Mouse (Mus musculus) mouse trophoblast stem cell (cell line): ENCODE results near the gene Jmy.
"Not testable (repeated sequence)": the region's sequence is repeated elsewhere in the genome, so short reads cannot be mapped to it uniquely, and the experiment has no call there.

ENCODE experiments used
- in situ Hi-C, 2 experiments: fragments of 300-500 bp; cut with MseI, MboI; formaldehyde crosslinking; loops; 2 replicates in 1 of 2; 3 replicates in 1 of 2; pipeline ENCODE4 v1.15.1; 2025

Gene Jmy

DNA sequence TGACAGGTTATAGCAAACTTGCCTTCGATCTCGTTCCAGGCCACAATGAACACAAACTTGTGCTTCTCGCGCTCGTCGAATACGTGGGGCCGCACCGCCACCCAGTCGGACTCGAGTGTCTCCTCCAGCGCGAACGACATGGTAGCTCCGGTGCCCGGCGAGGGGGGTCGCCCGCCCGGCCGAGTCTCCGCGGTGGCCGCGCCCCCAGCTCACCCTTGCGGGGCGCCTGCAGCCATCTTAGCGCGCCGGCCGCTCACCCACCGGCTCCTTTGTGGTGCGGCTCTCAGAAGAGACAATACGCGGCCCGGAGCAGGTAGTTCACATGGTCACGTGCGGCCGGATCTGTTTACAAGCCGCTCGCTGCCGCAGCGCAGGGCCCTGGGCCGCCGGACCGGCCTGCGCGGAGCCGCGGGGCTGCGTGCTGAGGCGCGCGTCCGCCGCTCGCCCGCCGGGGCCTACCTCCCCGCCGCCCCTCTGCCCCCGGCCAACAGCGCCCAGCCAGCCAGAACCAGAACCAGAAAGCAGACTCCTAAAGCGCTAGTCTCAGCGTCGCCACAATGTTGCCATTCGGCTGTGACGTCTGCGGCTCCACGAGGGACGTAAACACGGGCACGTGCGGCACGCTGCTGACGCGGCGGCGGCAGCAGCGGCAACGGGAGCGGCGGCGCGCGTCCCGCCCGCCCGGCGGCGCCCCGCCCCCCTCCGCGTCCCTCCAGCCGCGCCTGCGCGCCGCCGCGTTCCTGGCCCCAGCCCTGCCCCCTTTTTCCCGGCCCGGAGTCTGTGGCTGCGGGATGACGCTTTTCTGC is at the start of gene Jmy:
Jmy (minus strand) TSS at position 642 of the 806 bp plus-strand sequence.
- in situ Hi-C loops, result no loop called here

- in situ Hi-C loops, result no loop called here
These were observed 48.0 kb upstream of the Jmy start for GRCm38 (mm10) chr13:93547641-93548040.

GRCm38 (mm10) chr13:93546011-93546410 is 46.4 kb upstream of the Jmy start:
- in situ Hi-C loops, result no loop called here

GRCm38 (mm10) chr13:93544274-93544673 is 44.7 kb upstream of the Jmy start:
- in situ Hi-C loops, result no loop called here

DNA sequence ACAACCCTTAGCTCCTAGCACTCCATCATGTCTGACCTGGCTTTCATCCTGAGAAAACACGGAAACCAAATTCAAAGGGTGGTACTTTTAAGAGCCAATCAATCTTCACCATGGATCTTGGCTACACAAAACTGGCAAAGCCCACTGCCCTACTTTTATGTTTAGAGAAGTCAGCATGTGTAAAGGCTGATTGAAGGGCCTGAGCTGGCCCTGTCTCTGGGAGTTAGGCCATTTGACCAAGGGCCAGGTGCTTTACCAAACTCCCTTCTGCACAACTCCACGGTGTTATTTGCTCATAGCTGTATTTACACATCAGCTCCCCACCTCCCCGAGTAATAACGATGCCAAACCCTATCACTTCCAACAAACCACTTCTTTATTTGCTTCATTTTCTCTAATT is 39.7 kb upstream of the Jmy start:
- in situ Hi-C loops, result no loop called here

GRCm38 (mm10) chr13:93518753-93519319 is 19.2 kb upstream of the Jmy start:
- in situ Hi-C loops, result no loop called here

GRCm38 (mm10) chr13:93517223-93517622 is 17.6 kb upstream of the Jmy start:
- in situ Hi-C loops, result no loop called here

DNA sequence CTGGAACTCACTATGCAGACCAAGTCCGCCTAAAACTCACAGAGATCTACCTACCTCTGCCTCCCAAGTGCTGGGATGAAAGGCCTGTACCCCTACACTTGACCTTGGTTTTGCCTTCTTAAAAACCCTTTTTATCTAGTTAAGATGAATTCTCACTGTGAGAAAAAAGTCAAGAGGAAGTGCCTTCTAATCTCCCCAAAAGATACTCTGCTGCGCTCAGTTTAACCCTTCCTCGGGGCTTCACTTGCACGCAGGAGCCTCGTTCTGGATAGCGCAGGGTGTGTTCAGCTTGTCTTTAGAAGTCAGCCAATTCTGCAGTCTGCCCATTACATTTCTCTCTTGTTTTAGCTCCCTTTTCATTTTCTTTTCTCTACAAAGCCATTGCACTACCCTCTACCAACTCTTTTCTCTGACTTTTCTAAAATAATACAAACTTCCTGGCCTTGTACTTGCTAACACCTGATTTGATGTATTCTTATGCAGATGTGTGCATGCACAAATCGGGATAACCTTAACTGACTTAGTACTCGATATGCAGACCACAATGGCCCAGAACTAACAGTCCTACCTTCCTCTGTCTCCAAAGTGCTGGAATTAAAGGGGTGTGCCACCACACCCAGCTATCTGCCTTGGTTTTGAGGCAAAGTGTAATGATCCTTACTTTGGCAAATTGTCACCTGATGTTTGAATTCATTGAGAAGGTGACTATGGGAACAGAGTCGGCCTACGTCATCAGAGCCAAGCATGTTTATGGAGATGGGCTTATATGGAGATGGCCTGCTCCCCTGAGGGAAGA is 14.6 kb upstream of the Jmy start:
- in situ Hi-C loops, result no loop called here

- in situ Hi-C loops, result no loop called here
These were observed 11.0 kb upstream of the Jmy start for GRCm38 (mm10) chr13:93510447-93511180.

DNA sequence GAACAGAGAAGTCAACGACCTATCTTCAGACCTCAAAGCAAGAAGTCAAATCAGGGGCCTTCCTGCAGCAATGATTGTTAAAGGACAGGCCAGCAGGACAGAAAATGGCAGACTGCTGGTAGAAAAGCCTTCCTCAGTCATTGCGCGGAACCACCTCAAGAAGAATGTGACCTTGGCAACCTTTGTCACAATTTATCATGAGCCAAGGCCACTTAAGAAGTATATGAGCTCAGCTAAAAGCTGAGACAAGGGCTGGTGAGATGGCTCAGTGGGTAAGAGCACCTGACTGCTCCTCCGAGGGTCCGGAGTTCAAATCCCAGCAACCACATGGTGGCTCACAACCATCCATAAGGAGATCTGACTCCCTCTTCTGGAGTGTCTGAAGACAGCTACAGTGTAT is 7.3 kb upstream of the Jmy start:
- in situ Hi-C loops, result not testable (repeated sequence)

DNA sequence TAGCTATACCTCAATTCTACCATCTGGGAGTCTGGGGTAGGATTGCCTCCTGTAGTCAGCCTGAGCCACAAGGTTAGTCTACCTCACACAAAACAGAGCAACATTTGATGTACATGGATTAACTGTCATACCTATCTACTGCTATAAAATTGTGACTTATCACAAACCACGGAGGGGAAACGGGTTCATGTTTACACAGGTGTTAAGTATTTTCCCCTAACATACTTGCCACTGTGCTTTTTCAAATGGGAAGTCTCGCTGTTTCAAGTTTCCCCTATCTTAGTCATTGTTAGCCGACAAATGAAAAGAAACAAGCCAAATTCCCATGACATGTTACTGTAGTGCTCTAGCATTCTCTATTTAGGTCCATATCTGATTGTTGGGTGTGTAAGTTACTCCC is 2.1 kb upstream of the Jmy start:
- in situ Hi-C loops, result no loop called here

DNA sequence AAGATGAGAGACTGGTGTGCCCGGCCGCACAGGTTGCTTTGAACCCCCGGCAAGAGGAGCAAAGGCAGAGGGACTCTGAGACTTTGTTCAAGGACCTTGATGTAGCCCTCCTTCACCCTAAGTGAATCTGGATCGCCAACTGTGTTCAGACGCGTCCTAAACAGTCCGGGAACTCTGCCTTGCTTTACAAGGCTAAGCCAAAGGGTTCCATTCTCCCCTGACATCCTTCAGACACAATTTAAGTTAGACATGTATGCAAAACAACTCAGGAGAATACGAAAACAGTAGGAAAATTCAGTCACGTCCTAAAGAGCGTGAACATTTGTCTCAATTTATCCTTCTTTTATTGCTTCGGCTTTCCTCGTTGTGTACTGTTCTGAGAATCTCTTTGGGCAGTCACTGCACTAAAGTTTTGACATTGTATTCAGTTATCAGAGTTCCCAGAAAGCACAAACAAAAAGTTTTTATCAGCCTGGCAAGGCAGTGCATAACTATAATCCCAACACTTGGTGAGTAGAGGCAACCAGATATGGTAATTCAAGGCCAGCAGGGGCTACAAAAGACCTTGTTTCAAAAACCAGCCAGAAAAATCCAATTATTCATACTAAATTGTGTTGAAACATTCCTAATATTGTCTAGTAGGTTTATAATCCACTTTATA is 495 bp upstream of the Jmy start:
- in situ Hi-C loops, result no loop called here

- in situ Hi-C loops, result no loop called here
These were observed 1.1 kb downstream of the Jmy start for GRCm38 (mm10) chr13:93498211-93499166.

DNA sequence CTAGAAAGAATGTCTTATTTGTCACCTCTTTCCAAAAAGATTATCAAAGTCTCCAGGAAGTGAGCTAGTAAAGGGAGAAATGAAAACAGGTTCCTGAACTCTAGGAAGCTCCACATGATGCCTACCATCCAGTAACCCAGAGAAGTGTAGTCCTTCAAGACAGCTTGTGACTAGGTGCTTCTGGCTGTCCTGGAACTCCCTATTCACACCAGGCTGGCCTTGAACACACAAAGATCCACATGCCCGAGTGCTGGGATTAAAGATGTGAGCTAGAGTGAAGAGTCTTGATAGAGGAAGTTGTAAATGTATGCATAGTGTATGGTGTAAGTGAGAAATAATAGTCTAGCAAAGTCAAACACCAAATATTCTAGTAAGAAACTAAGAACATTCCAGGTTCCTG is 2.6 kb downstream of the Jmy start:
- in situ Hi-C loops, result no loop called here

DNA sequence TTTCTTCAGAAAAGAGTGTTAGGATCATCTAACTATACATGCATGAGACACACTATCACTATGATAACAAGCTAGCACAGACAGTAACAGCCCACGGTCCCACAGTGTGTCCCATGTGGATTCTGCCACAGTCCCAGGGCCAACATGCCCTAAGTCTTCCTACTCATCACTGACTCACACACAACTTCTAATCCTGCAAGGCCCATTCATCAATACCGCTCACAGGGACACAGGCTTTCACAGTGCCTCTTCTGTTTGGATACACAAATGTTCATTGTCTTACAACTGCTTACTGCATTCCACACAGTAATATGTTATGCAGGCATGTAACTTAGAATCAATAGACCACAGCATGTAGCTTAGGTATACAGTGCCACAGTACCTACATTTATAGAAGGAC is 11.1 kb downstream of the Jmy start:
- in situ Hi-C loops, result no loop called here

- in situ Hi-C loops, result no loop called here
These were observed 11.9 kb downstream of the Jmy start for GRCm38 (mm10) chr13:93487734-93488133.

- in situ Hi-C loops, result no loop called here
These were observed 15.3 kb downstream of the Jmy start for GRCm38 (mm10) chr13:93484276-93484675.

GRCm38 (mm10) chr13:93481110-93481509 is 18.5 kb downstream of the Jmy start:
- in situ Hi-C loops, result no loop called here

- in situ Hi-C loops, result no loop called here
These were observed 21.3 kb downstream of the Jmy start for GRCm38 (mm10) chr13:93478344-93478743.

DNA sequence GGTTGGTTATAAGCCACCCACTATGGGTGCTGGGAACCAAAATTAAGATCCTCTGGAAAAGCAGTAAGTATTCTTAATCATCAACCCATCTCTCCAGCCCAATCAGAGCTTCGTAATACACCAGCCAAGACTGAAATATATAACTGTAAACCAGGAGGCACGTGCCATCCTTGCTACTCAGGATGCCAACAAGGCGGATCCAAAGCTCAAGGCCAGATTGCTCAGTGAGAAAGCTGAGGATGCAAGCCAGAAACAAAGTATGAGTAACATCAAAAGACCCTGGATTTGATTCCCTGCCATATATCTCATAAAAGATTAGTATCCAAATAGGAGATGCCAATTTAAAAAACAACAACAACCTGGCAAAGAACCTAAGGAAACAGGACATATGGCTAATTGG is 31.3 kb downstream of the Jmy start:
- in situ Hi-C loops, result no loop called here
